Mouse (Mus musculus): Measurements from ENCODE around the gene Olfm1.

The Olfm1 gene

GRCm38 (mm10) chr2:28204677-28205466 is 12.1 kb downstream of the Olfm1 start:
- DNase-seq (ENCODE audit: low read depth, low spot score): no peak

DNA sequence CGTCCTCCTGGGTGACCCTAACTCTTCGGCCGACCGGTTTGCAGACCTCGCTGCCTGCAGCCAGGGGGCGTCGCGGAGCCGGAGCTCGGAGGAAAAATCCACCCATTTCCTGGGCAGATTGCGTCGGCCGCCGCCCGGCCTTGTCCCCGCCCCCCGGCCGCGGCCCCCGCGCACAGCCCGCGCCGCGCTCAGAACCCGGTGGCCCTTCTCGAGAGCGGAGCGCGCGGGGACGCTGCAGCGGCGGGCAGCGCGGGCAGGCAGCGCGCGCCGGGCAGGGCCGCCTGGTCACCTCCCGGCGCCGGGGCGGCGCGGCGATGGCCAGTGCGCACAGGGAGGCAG is 12.6 kb downstream of the Olfm1 start:
- DNase-seq (ENCODE audit: low read depth, low spot score): peak; percentile 62

- no peak for DNase-seq (ENCODE audit: low read depth, low spot score)
These were observed 13.2 kb downstream of the Olfm1 start for GRCm38 (mm10) chr2:28205870-28206421.

DNA sequence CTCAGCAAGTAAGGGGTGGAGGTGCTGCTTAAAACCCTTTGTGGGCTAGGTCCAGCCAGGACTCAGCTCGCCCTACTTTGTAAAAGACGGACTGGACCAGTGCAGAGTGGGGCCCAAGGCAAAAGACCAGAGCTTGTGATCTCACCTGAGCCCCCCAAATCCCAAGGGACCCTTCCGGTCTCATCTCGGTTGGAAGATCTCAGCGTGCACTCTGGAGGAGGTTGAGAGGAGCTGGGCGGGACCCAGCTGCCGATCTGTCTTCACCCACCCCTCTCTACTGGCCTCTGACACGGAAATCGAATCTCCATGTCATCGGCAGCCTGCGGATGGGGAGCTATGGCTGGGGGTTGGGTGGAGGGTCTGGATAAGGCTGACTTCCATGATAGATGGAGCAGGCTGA is 13.7 kb downstream of the Olfm1 start:
- no peak for DNase-seq (ENCODE audit: low read depth, low spot score)

GRCm38 (mm10) chr2:28207200-28207750 is 14.5 kb downstream of the Olfm1 start:
- DNase-seq (ENCODE audit: low read depth, low spot score): no peak

- DNase-seq (ENCODE audit: low read depth, low spot score): no peak
These were observed 15.4 kb downstream of the Olfm1 start for GRCm38 (mm10) chr2:28208130-28208745.

GRCm38 (mm10) chr2:28209211-28209610 is 16.4 kb downstream of the Olfm1 start:
- DNase-seq (ENCODE audit: low read depth, low spot score): no peak

GRCm38 (mm10) chr2:28209653-28210052 is 16.9 kb downstream of the Olfm1 start:
- no peak for DNase-seq (ENCODE audit: low read depth, low spot score)

DNA sequence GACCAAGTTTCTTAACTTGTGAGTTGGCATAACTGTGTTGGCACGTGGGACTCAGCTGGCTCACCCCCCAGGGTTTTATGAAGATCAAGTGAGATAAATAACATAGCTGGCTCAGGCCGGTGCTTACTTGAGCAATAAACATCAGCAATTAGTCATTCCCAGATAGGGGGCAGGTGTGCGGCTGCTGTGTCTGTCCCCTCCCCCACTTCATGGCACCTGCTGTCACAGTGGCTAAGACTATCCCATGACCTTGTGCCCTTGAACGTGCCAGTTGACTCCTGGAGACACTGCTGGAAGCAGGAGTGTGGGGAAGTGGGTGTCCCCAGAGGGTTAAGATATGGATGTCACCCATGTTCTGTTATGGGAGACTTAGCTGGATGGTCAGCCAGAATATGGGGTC is 17.5 kb downstream of the Olfm1 start:
- no peak for DNase-seq (ENCODE audit: low read depth, low spot score)

- no peak for DNase-seq (ENCODE audit: low read depth, low spot score)
These were observed 18.9 kb downstream of the Olfm1 start for GRCm38 (mm10) chr2:28211531-28212281.

GRCm38 (mm10) chr2:28212911-28213310 is 20.1 kb downstream of the Olfm1 start:
- no peak for DNase-seq (ENCODE audit: low read depth, low spot score)

GRCm38 (mm10) chr2:28216211-28216775 is 23.5 kb downstream of the Olfm1 start:
- no peak for DNase-seq (ENCODE audit: low read depth, low spot score)

- no peak for DNase-seq (ENCODE audit: low read depth, low spot score)
These were observed 25.0 kb downstream of the Olfm1 start for GRCm38 (mm10) chr2:28217783-28218182.

- peak; percentile 77 for DNase-seq (ENCODE audit: low read depth, low spot score)
These were observed 26.0 kb downstream of the Olfm1 start for GRCm38 (mm10) chr2:28218651-28219356.

DNA sequence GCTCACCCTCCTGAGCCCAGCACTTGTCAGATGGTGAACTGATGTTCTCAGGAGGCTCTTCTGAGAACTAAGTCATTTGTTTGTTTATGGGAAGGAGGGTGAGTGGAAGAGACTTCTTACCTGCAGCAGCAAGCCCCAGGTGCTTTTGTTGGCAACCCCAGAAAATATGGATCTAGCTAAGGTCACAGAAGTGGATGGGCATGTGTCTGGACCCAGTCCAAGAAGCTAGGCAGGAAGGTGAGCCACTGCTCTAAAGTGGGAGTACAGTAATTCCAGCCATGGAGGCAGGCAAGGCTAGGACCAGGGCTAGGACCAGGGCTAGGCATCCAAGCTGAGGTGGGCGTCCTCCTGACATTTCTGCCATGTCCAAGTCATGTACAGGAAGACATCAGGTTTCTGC is 26.8 kb downstream of the Olfm1 start:
- no peak for DNase-seq (ENCODE audit: low read depth, low spot score)

DNA sequence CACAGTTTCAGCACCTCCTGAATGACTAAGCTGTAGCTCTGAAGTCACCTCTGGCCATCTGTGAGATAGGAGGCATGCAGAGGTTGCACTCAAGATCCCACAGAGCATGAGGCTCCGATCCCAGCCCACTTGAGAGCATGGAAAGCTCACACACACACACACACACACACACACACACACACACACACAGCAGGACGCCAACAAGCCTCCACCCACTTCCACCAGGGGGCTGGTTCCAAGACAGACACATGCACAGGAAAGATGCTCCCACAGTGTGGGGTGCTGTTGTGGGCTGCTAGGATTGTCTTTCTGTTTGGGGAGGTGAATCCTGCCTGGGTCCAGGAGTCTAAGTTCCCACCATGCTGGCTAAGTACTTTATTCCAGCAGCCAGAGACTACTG is 29.0 kb downstream of the Olfm1 start:
- no peak for DNase-seq (ENCODE audit: low read depth, low spot score)

GRCm38 (mm10) chr2:28224819-28225218 is 32.0 kb downstream of the Olfm1 start:
- no peak for DNase-seq (ENCODE audit: low read depth, low spot score)

GRCm38 (mm10) chr2:28225906-28226305 is 33.1 kb downstream of the Olfm1 start:
- no peak for DNase-seq (ENCODE audit: low read depth, low spot score)

GRCm38 (mm10) chr2:28226971-28227370 is 34.2 kb downstream of the Olfm1 start:
- no peak for DNase-seq (ENCODE audit: low read depth, low spot score)

- DNase-seq (ENCODE audit: low read depth, low spot score): no peak
These were observed 34.9 kb downstream of the Olfm1 start for GRCm38 (mm10) chr2:28227589-28228191.

DNA sequence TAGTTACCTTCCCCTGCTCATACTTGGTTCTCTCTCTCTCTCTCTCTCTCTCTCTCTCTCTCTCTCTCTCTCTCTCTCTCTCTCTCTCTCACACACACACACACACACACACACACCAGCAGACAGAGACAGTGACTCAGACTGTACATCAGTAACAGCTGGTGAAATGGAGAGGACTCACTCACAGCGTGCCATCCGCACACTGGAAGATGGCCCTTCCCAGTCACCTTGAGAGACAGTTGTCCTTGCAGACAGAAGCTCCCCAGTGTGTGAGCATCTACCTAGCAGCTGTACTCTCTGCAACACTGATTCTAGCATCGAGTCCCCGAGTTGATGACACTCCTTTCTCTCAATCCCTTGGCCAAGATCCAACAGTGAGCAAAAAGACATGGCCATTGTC is 35.6 kb downstream of the Olfm1 start:
- DNase-seq (ENCODE audit: low read depth, low spot score): no peak
